Mouse (Mus musculus) MEL (cell line): ENCODE measurements around the gene Fam213b.

ENCODE experiments used
- POLR2AphosphoS2 ChIP-seq: IDR thresholded peaks from 2 replicates; pipeline ENCODE4 v1.6.1; 2011; ENCODE audit warnings: low read length, improper control_type of control experiment
- RAD21 ChIP-seq: IDR thresholded peaks from 2 replicates; pipeline ENCODE4 v1.6.1; 2011; ENCODE audit warnings: mild to moderate bottlenecking, low read depth, low read length, improper control_type of control experiment
- UBTF ChIP-seq: IDR thresholded peaks from 2 replicates; pipeline ENCODE4 v1.6.1; 2012; ENCODE audit warnings: low read depth, mild to moderate bottlenecking, inconsistent platforms, low read length, improper control_type of control experiment, moderate library complexity, borderline replicate concordance; ENCODE audit not compliant: insufficient read depth
- ZMIZ1 ChIP-seq: IDR thresholded peaks from 2 replicates; pipeline ENCODE4 v1.6.1; 2012; ENCODE audit warnings: low read depth, mild to moderate bottlenecking, inconsistent platforms, low read length, improper control_type of control experiment, moderate library complexity
- ZNF384 ChIP-seq: IDR thresholded peaks from 2 replicates; pipeline ENCODE4 v1.6.1; 2012; ENCODE audit warnings: low read depth, mild to moderate bottlenecking, inconsistent platforms, low read length, improper control_type of control experiment

- TF ChIP-seq ZNF384 (no peak), POLR2AphosphoS2 (no peak), UBTF (0 out of 2 replicates have a peak, but pooled peaks have one; percentile 63), ZMIZ1 (peak; percentile 55), RAD21 (no peak)
Measured at GRCm38 (mm10) chr4:154928395-154929087, 29.6 kb upstream of the Fam213b start, which contains the start of gene Tnfrsf14.
